Mouse (Mus musculus) kidney, adult 2 months (tissue): Measurements from ENCODE around the gene 1600014C10Rik.

Source experiments
- CTCF ChIP-seq: fragments of 200-500 bp; conservative IDR thresholded peaks from 2 replicates; pipeline ENCODE4 v1.5.1; 2011; ENCODE audit warnings: low read depth, mild to moderate bottlenecking, control low read depth, low read length, moderate library complexity, mixed read lengths; ENCODE audit not compliant: insufficient read depth, insufficient read length
- POLR2A ChIP-seq: fragments of 200-500 bp; IDR thresholded peaks from one replicate; pipeline ENCODE4 v1.6.1; 2011; ENCODE audit warnings: low read depth, low read length, control low read depth

GRCm38 (mm10) chr7:38184418-38184745 is 1.4 kb downstream of the 1600014C10Rik start:
- TF ChIP-seq POLR2A: no peak
- TF ChIP-seq CTCF: no peak
